Mouse (Mus musculus) CD8-positive naive resting alpha-beta T cell, adult 2 months (primary cell): ENCODE measurements around the gene Tesk1.
A peak's percentile ranks its signal among the peaks of the same experiment; 100 is the strongest.
"Not testable (repeated sequence)": the region's sequence is repeated elsewhere in the genome, so short reads cannot be mapped to it uniquely, and the experiment has no call there.

ENCODE experiments used
- DNase-seq, 2 experiments: peaks; one replicate each; pipeline ENCODE4 v3.0.0; 2022; ENCODE audit warnings: low read depth in 2 of 2, low spot score in 2 of 2

Gene Tesk1

DNA sequence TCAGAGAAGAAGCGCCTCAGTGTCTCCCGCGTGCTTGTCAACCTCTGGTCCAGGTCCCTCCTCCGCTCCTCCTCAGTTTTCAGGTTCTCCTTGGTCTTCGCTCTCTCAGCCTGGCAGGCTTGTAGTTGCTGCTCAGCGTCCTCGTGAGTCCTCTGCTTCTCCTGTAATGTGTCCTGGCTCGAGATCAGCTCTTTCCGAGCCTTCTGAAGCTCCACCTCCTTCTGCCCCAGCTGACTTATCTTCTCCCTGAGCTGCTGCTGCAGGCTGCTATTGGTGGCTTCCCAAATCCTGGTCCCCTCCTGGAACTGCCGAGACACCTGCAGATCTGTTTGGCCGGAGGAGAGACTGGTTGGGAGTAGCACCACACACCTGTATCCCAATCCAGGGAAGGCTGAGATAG, 10.6 kb downstream of the Tesk1 start:
- no peak for DNase-seq

DNA sequence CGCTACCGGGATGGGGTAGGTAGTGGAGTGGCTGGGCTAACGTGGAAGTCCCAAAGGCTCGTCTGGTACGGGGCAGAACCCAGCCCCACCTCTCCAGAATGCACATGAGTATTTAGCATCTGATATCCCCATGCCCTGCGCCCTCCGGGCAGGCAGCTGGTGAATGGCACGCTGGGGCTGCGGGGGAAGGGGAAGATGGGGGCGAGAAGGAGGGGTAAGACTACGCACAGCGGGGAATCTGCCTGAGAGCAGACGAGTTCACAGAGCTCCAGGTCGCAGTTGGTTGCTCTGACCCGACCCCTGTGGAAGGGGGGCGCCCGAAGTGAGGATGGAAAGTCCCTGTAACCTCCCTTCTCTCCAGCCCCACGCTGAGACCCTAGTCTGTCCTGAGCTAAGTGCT, 11.7 kb downstream of the Tesk1 start:
- no peak for DNase-seq

DNA sequence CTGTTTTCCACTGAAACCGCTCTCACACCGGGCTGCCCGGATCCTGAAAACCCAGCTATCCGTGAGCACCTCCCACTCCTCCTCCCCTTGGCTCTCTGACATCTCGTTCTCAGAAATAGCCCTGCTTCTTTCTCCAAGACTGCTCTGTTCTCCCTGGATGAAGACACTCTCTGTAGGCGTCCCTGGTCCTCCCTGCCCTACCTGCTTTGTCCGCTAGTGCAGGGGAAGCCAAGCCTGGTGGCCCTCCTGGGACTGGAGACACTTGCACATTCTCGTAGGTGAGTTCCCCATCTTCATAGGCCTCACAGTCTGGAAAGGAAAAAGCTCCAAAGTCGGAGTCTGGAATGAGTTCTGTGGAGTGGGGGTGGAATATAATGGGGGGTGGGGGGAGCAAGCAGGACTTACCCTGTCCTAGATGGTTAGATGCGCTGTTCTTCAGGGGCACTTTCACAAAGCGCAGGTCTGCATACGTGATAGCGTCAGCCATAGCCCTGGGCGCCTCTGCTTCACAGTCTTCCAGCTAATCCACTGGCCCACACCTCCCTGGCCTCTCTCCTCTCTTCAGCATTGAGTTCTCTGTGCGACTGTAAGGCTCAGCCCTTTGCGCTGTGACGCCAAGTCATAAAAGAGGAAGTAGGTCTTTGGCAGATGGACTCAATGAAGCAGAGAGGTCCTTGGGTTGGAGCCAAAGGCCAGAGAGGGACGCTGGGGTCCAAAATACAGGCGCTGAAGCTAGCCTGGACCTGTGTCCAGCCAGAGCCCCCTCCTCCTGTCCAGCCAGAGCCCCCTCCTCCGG, 12.5 kb downstream of the Tesk1 start, which contains the start of gene Cd72:
Gene Cd72, minus strand, starts transcription at position 588 of the 796 bp plus-strand sequence.
- no peak for DNase-seq

DNA sequence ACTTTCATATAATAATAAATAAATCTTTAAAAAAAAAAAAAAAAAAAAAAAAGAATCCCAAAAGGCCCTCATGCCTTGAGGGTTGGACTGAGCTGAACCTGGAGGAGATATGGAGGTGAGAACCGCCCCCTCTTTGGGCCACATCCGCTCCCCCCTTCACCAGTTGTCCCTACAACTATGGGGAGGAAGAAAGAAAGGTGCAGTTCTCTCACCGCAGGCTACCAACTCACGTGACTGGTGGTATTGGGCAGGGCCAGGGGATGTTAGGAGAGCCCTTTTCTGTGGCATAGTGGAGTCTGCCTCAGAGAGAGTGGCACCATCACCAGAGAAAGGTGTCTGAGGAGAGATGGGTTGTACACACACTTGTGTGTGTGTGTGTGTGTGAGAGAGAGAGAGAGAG, 14.7 kb downstream of the Tesk1 start:
- peak; percentile 76 to 81 for DNase-seq

DNA sequence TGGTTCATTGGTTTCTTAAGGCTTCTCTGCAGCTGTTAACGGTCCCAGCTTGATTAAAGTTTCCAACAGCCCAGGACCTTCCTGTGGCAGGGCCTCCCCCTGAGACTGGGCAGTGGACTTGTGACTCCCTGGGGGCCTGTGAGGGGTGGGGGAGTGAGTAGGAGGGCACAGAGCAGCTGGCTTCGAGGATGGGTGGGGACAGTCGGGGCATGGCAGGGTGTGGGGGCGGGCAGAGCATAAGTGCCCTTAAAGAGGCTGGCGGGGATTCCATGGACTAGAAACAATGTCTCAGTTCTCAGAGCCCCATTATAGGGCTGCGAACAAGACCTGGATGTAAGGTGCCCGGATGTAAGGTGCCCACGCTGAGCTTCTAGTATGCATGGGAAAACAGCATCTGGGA, 15.4 kb downstream of the Tesk1 start:
- no peak for DNase-seq

DNA sequence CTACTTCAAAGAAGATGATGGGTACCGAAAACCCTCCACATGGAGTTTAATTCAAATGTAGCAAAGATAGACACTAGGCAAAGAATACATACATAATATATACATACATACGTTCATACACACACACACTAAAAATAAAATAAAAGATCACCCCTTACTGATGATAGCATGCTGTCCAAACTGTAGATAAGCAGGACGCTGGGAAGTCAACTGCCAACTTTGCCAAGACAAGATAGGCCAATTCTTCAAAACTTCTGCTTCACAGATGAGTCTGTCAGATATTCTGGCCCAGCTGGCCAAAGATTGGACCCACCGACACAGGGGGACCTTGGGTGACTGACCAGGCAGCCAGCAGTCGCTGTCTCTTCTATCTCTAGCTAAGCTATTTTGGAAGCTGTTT, 21.4 kb downstream of the Tesk1 start:
- no peak for DNase-seq

DNA sequence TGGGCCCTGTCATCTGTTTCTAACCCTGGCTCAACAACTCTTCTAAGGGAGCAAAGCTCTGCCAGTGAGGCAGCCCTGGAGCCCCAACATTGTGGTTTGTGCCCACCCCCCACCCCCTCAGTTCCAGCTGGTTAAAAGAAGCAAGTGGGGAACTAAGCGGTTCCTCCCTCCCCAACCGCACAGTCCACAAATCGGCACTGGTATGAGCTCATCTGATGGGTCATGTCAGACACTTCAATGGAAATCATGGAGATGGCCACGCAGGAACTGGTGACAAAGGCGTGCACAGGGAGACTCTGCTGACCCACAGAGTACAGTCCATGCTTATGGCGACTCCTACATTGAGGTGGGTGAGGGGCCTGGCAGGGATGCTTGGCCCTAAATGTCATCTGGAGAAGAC, 24.2 kb downstream of the Tesk1 start:
- DNase-seq, result no peak

DNA sequence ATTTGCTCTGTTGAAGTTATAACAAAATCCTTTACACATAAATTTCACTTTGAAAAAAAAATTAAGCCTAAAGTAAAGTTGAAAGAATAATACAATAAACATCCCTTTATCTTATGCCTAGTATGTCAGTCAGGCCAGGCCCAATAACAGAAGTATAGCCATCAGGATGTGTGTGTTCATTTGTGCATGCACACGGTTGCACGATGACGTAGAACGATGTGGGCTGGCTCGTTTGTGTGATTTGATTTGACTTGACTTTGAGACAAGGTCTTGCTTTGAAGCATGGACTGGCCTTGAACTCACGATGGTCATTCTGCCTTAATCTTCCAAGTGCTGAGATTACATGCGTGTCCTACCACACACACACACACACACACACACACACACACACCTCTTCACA, 25.1 kb downstream of the Tesk1 start:
- DNase-seq, result no peak

DNA sequence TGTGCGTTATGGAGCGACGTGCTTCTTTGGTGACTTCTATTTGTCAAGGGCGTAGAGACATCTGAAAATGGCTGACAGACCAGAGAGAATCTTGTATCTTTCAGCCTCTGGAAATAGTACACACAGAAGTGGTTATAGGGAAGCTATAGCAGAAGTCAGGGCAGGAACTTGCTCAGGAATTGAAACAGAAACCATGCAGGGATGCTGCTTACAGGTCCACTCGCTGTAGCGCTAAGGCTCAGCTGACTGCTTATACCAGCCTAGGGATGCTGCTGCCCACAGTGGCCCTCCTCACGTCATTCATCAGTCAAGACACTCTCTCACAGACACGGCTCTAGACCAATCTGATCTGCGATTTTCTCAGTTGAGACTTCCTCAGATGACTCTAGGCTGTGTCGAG, 28.6 kb downstream of the Tesk1 start:
- no peak for DNase-seq

DNA sequence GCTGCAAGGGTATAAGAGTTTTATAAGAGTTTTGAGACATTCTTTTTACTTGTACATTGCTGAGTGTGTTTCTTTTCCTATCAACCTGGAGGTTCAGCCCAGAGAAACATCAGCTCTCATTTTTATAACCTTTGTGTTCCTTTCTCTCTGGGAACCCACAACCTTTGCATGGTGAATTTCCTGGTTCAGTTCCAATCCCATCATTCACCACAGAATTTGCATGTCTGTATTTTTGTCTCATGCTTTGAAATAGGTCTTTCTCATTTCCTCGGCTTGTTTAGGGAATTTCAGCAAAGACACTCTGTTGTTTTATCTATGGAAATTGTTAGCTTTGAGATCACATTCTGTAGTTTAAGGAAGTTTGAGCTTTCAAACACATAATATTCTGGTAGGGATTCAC, 31.9 kb downstream of the Tesk1 start:
- DNase-seq, result no peak

DNA sequence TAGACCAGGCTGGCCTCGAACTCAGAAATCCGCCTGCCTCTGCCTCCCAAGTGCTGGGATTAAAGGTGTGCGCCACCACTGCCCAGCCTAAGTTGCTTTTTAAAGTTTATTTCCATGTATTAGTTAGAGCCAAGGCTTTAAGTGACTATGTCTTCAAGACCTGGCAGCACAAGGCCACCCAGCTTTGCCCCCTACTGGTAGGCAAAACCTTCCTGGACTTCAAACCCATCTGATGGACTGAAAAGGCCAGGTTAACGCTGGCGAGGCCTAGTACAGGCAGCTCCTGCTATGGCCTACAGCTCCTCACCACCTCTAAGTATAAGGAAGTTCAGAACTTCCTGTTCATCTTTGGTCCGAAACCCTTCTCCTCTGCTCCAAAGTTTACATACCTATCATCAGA, 34.9 kb downstream of the Tesk1 start:
- DNase-seq, result no peak

DNA sequence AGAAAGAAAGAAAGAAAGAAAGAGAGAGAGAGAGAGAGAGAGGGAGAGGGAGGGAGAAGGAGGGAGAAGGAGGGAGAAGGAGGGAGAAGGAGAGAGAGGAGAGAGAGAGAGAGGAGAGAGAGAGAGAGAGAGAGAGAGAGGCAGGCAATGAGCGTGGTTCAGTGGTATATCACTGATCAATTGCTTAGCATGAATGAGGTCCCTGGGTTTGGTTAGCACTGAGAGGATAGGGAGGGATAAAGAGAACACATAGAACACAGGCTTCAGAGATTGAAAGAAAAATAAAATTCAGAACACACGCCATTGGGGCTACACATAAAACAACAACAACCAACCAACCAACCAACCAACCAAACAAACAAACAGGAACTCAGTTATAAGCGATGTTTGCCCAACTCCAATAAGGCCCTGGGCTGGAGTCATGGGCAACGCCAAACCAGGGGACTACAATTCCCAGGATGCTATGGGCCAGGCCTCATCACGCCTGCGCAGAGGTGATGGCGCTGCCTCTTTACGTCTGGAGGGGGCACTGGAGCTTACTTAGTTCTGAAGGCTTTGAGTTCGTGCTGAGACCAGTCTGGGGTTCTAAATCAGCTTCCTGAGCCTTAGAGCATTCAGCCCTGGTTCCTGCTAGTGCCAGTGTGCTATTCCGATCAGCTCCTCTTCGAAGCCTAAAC, 36.3 kb downstream of the Tesk1 start:
- peak; percentile 76 to 87 for DNase-seq

DNA sequence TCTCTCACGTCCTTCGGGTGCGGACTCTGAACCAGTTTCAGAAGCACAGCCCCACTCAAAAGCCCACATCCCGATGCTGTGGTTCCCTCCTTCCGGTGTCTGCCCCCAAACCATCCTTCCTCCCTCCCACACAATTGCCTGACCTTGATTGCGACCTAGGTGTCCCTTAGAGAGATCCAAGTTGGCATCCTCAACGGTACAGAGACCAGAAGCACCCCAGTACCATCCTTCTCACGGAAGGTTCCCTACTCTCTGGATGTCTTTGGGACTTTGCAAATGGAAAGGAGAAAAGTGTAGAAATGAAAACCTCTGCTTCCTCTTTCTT, 36.8 kb downstream of the Tesk1 start:
- no peak for DNase-seq

DNA sequence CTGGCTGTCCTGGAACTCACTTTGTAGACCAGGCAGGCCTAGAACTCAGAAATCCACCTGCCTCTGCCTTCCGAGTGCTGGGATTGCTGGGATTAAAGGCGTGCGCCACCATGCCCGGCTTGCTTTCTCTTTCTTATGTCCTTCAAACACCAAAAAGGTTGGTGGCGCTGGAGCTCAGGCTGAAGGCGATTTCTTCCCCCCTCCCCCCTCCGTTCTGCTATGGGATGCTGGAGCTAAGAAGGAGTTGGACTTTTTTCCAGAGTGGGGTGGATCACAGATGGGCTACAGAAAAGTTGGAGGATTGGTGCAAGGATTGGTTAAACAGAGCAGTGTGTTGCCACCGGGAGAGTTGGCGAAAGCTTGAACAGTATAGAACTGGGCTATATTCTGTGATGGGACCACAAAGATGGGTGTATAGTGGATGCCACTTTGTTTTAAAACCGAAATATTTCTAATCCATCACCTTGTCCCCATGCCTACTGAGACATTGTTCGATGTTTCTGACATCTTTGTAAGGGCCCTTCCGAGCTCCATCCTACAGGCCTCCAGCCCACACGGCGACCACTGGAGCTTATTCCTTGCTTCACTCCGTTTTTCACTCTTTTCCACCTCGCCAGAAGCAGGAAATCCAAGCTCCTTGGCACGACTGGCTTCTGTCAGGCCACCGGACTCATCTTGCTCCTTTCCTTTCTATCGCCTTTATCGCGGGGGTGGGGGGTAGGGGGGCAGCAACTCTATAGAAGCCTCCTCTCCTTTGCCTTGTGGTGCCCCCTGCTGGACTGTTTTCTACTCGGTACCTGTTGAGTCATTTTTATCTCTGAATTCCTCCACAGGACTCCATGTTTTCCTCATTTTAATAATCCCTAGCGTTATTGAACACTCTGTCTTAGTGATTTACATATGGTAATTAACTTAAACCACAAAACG, 37.4 kb downstream of the Tesk1 start:
- peak; percentile 56 to 70 for DNase-seq

DNA sequence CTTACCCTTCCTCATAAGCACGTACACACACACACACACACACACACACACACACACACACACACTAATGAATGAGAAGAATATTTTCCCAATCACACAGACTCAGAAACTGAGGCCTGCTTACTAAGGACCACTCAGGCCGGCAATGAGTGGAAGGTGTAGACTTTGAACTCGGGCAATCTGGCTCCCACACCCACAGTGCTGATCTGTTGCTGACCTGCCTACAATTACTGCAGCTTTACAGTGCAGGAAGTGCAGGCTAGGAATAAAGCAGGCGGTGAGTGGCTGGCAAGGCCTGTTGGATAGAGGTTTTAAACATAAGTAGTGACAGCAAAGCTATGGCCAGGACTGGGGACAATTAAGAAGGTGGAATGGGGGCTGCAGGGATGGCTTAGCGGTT, 39.2 kb downstream of the Tesk1 start:
- no peak for DNase-seq

DNA sequence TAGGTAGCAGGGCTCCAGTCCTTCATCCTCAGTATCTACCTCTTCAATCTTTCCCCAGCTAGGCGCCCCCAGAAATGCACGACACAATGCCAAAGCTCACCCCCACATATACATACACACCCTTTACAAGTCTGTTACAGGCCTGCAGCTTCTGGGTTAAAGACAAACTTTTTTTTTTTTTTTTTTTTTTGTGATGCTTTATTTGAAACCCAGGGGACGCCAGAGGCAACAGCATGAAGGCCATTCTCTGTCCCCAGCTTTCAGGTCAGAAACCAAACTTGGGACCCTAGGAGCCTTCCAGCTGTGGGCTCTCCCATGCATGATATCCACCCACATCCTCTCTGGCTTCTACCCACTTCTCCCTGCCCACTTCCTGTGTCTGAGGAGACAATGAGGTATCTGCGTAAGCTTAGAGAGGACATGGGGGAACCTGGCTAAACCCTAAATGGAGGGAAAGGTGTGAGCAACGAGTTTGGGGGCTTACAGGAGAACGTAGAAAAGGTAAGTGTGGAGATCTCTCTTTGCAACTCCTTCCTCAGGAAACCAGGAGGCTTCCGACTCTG, 40.2 kb downstream of the Tesk1 start:
- peak in 1 of 2 experiments; percentile 54 for DNase-seq

DNA sequence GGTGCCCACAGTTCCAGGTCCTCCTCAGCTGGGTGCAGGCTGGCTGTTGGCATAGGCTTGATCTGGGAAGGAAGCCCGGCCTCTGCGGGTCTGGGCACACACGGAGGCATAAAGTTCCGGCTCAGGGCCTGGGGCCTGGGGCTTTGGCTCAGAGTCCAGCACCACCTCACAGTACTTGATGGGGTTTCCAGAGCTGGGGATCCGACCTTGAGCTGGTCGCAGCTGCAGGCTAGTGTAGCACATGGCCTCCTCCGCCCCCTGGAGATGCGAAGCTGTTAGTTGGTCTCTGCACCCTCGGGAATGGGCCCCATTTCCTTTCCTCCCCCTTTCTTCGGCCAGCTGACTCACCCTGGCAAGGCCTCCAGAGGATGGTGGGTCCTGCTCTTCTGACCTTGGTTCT, 40.9 kb downstream of the Tesk1 start:
- no peak for DNase-seq

DNA sequence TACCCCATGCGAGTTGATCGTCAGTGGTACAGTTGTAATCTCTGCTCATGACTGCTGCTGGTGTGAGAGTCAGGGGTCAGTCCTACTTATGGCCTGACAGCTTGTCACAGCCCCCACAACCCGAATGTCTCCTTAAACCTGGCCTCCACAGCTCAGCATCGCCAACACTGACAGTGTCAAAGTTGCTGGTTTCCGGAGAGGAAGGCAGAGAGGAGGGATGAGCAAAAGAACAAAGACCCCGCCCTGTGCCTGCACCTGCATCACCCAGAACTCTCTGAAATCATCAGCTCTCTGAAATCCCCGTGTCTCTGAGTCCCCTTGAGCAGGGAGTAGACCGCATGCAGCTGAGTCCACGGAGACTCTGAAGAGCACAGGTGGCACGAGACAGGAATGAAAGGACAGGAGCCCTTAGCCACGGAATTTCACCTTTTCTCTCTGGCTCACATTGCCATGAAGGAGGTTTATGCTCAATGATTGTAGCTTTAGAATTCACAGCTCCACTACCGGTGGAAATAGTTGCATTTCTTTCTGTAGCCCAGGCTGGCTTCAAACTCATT, 41.9 kb downstream of the Tesk1 start, which contains the start of gene Sit1:
Gene Sit1, minus strand, starts transcription at position 200 of the 557 bp plus-strand sequence.
- peak; percentile 61 to 62 for DNase-seq

DNA sequence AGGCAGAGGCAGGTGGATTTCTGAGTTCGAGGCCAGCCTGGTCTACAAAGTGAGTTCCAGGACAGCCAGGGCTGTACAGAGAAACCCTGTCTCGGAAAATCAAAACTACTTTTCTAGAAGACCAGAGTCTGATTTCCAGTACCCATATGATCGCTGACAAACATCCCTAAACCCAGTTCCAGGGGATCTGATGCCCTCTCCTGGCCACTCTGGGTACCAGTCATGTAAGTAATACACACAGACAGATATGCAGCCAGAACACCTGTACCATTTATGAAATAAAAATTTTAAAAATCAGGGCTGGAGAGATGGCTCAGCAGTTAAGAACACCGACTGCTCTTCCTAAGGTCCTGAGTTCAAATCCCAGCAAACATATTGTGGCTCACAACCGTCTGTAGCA, 43.9 kb downstream of the Tesk1 start:
- DNase-seq, result not testable (repeated sequence)

DNA sequence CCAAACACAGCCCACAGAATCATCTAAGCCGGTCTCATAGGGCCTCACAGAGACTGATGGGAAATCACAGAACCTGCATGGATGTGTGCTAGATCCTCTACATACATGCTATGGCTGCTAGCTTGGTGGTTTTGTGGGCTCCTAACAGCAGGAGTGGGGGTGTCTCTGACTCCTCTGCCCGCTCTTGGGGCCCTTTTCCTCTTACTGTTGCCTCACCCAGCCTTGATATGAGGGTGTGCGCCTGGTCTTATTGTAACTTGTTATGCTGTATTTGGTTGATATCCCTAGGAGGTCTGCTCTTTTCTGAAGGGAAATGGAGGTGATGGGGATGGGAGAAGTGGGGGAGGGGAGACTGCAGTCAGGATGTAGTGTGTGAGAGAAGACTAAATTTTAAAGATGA, 47.9 kb downstream of the Tesk1 start:
- no peak for DNase-seq

DNA sequence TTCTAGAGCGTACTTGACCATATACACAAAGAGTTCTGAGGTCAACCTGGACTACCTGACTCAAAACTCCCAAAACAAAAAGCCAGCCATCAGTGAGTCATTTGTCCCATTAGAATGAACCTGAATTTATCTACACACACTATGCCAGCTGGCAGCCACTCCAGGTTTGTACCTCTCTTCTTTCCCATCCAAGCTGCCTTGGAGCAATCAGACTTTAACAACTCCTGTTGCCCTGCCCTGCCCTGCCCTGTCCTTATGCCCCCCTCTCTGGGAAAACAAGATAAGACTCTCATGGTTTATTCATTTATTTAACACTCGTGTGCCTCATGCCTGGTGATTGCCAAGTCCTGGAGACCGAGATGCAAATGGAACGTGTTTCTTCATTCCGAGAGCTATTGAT, 49.1 kb downstream of the Tesk1 start:
- DNase-seq, result no peak
